Mouse (Mus musculus) testis, adult 2 months (tissue): Measurements from ENCODE around the gene Cadps.

ENCODE experiments used
- CTCF ChIP-seq: fragments of 200-500 bp; IDR thresholded peaks from 2 replicates; pipeline ENCODE4 v1.5.1; 2012; ENCODE audit warnings: low read depth, mild to moderate bottlenecking, inconsistent platforms, low read length, moderate library complexity; ENCODE audit not compliant: control insufficient read depth, insufficient read depth, insufficient replicate concordance
- POLR2A ChIP-seq: fragments of 200-500 bp; IDR thresholded peaks from 2 replicates; pipeline ENCODE4 v1.6.1; 2012; ENCODE audit warnings: low read depth, mild to moderate bottlenecking, inconsistent platforms, low read length, moderate library complexity; ENCODE audit not compliant: control insufficient read depth

GRCm38 (mm10) chr14:12529961-12530542 lies 292.8 kb downstream of the Cadps start:
- TF ChIP-seq CTCF (peak; percentile 41; the same call in 1 of the 2 replicates), POLR2A (no peak)
